In the genomic region with DNA sequence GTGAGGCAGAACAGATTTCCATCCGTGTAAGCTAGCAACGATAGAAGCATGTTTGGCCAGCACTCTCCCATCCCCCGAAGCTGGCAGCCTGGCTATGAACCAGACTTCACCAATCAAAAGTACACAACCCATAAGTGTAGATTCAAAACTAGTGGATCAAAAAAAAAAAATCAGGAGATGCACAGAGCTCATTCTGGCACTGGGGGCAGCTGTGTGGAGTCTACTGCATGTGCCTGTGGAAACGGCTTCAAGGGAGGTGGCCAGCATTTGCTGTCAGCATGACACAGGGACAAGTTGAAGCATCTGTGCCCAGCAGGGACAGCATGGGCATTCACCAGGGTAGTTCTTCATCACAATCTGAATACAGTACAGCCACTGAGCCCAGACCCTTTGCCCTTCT, we compare ENCODE assay signal across 18 mouse cellular contexts. TPM values are rescaled to one million over a fixed set of nuclear protein-coding genes. Genes with fewer than 3 reads are reported as not detected.
A peak's percentile ranks its signal among the peaks of the same experiment; 100 is the strongest.
DNase-seq lines count a peak whose midpoint lies in the region; ATAC-seq and TF ChIP-seq lines count a peak whose summit lies in the region.
"Had no signal": no experiment of that assay in that cellular context is flagged by ENCODE, and none has a peak within 500 bp of the region (broad histone marks: within the 10 kb centered on the region; RNA-seq: fewer than 3 reads in every experiment).

No protein-coding gene starts in this region.

- TF ChIP-seq CTCF in forebrain, postnatal 0 days (IDR thresholded peaks at IDR 0.05; ENCODE audit: low read depth) = no peak

- H3K9me3 ChIP-seq in forebrain, postnatal 0 days (ENCODE audit: low read length) = no peaks in the 10 kb centered on the region
- no peaks in the 10 kb centered on the region for H3K9me3 ChIP-seq in forebrain, embryonic 10.5 days
- H3K9me3 ChIP-seq: heart, embryonic 10.5 days; hindbrain, embryonic 12.5 days; hindbrain, embryonic 15.5 days had no signal

- no peaks in the 10 kb centered on the region for H3K36me3 ChIP-seq in forebrain, postnatal 0 days (ENCODE audit: insufficient read depth)
- no peaks in the 10 kb centered on the region for H3K36me3 ChIP-seq in forebrain, embryonic 10.5 days (replicated peaks)
- H3K36me3 ChIP-seq: heart, embryonic 10.5 days; hindbrain, embryonic 12.5 days; hindbrain, embryonic 15.5 days had no signal

- no peaks in the 10 kb centered on the region for H3K4me1 ChIP-seq in forebrain, postnatal 0 days (ENCODE audit: insufficient read depth)
- no peaks in the 10 kb centered on the region for H3K4me1 ChIP-seq in forebrain, embryonic 10.5 days
- H3K4me1 ChIP-seq: hindbrain, embryonic 15.5 days had no signal

- DNase-seq in forebrain, postnatal 0 days = no peak
- no peak for DNase-seq in forebrain, embryonic 10.5 days (ENCODE audit: extremely low spot score, low spot score)
- peak; percentile 11 to 32 for DNase-seq in layer of hippocampus, adult 18-20 months (ENCODE audit: low spot score in 2 of 2)
- DNase-seq in layer of hippocampus, adult 11-12 months (ENCODE audit: low spot score) = no peak
- peak; percentile 40 for DNase-seq in thymus, postnatal 4 days
- no peak for DNase-seq in thymus, postnatal 0 days (ENCODE audit: low spot score)
- DNase-seq in gastrocnemius, adult 18-20 months (ENCODE audit: low spot score) = no peak
- DNase-seq: adrenal gland, adult 8-10 months; adrenal gland, postnatal 25 days; cerebellum, adult 18-20 months; cerebellum, adult 9-10 months; gastrocnemius, postnatal 25 days; heart, adult 2 months had no signal

- no peak overlapping the region for H3K4me2 ChIP-seq in forebrain, postnatal 0 days (ENCODE audit: low read depth)
- H3K4me2 ChIP-seq: hindbrain, embryonic 12.5 days; hindbrain, embryonic 15.5 days had no signal

- no peak overlapping the region for H3K4me3 ChIP-seq in forebrain, postnatal 0 days (ENCODE audit: low read depth, low read length)
- no peak overlapping the region for H3K4me3 ChIP-seq in forebrain, embryonic 10.5 days
- H3K4me3 ChIP-seq: heart, adult 2 months; heart, embryonic 10.5 days; hindbrain, embryonic 12.5 days; hindbrain, embryonic 15.5 days had no signal

- no peak overlapping the region for H3K27ac ChIP-seq in forebrain, postnatal 0 days (ENCODE audit: low read depth, low read length)
- no peak overlapping the region for H3K27ac ChIP-seq in forebrain, embryonic 10.5 days
- H3K27ac ChIP-seq: heart, adult 2 months; heart, embryonic 10.5 days; hindbrain, embryonic 12.5 days; hindbrain, embryonic 15.5 days had no signal

- H3K9ac ChIP-seq in forebrain, postnatal 0 days = no peak overlapping the region
- H3K9ac ChIP-seq: hindbrain, embryonic 12.5 days; hindbrain, embryonic 15.5 days had no signal

- peak; percentile 25; the same call in 1 of the 2 replicates for ATAC-seq in forebrain, postnatal 0 days
- ATAC-seq: activated CD4-positive, CD25-positive, alpha-beta regulatory T cell, adult 4 months; forebrain, embryonic 14.5 days had no signal

- 56% methylated on average over 4 of the region's 4 CpGs for WGBS in forebrain, postnatal 0 days
- WGBS in forebrain, embryonic 10.5 days = 67% methylated on average over 4 of the region's 4 CpGs

- no peaks in the 10 kb centered on the region for H3K27me3 ChIP-seq in forebrain, postnatal 0 days (ENCODE audit: insufficient read depth, low read length)
- H3K27me3 ChIP-seq in forebrain, embryonic 10.5 days (ENCODE audit: poor library complexity, severe bottlenecking) = no peaks in the 10 kb centered on the region
- H3K27me3 ChIP-seq: hindbrain, embryonic 12.5 days; hindbrain, embryonic 15.5 days had no signal

RNA-seq across cellular contexts. Expression of a gene that starts 16.2 kb away (rescaled TPM):
- 1.0 and 3.3 TPM in 2 replicates for total RNA-seq in forebrain, postnatal 0 days (2014; rRNA removed)
- 2.5 and 3.8 TPM in 2 replicates for polyA plus RNA-seq in forebrain, postnatal 0 days (2015; fragmentation: Nextera tagmentation; extraction: Ambion mirVana)
- polyA plus RNA-seq in forebrain, embryonic 10.5 days (2016; fragmentation: Nextera tagmentation; extraction: Ambion mirVana) = 2.3 and 3.4 TPM in 2 replicates
- total RNA-seq in layer of hippocampus, adult 18-20 months (2021) = 1 to 10 TPM; 1.1 to 3.5 TPM
- polyA plus RNA-seq in thymus, postnatal 0 days (2015; fragmentation: Nextera tagmentation; extraction: Ambion mirVana) = 87.9 and 98.6 TPM in 2 replicates
- total RNA-seq in gastrocnemius, adult 18-20 months (2021) = 1 to 10 TPM; 5.4 to 5.7 TPM

Comparison
In these comparisons a context has a peak if more than half of its experiments do, and no peak if none do; other contexts are left out.
1. DNase-seq: peak in layer of hippocampus, adult 18-20 months (2 of 2) and thymus, postnatal 4 days (single experiment); none in forebrain, postnatal 0 days (single experiment), forebrain, embryonic 10.5 days (single experiment), layer of hippocampus, adult 11-12 months (single experiment), thymus, postnatal 0 days (single experiment) and gastrocnemius, adult 18-20 months (single experiment).